In the genomic region with DNA sequence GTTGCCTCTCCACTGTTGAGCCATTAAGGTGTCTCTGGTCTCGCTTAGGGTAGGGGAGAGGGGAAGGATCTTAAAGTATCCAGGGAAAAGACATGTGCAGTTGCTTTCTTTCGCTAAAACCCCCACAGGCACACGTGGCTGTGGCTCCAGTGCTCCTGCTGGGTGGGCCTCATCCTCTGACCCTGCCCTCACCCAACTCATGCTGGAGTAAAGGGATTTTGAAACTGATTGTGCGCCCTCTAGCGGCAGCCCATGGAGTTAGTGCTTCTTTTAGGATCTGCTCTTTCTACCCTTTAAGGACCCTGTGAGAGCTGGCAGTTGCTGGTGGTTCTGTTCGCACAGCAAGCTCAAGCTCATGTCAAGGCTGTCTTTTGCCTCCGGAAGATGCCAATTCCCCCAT, we compare ENCODE assay signal across 9 mouse cellular contexts. TPM values are rescaled to one million over a fixed set of nuclear protein-coding genes. Genes with fewer than 3 reads are reported as not detected.
DNase-seq lines count a peak whose midpoint lies in the region; ATAC-seq and TF ChIP-seq lines count a peak whose summit lies in the region.
"Had no signal": no experiment of that assay in that cellular context is flagged by ENCODE, and none has a peak within 500 bp of the region (broad histone marks: within the 10 kb centered on the region; RNA-seq: fewer than 3 reads in every experiment).

No protein-coding gene starts in this region.

- H3K27me3 ChIP-seq in hindbrain, embryonic 10.5 days (ENCODE audit: insufficient read depth, poor library complexity, severe bottlenecking): peaks cover 45% of the 10 kb centered on the region
- peaks cover 27% of the 10 kb centered on the region for H3K27me3 ChIP-seq in hindbrain, embryonic 12.5 days
- no peaks in the 10 kb centered on the region for H3K27me3 ChIP-seq in embryonic facial prominence, embryonic 14.5 days (replicated peaks; ENCODE audit: control insufficient read depth, insufficient read depth, low read length)
- H3K27me3 ChIP-seq in liver, postnatal 0 days (ENCODE audit: insufficient read depth, low read length): no peaks in the 10 kb centered on the region

- H3K4me2 ChIP-seq in hindbrain, embryonic 12.5 days (replicated peaks): no peak overlapping the region
- H3K4me2 ChIP-seq in embryonic facial prominence, embryonic 14.5 days (ENCODE audit: low read depth, low read length): no peak overlapping the region
- no peak overlapping the region for H3K4me2 ChIP-seq in liver, postnatal 0 days (ENCODE audit: low read depth, low read length)

- H3K27ac ChIP-seq in hindbrain, embryonic 10.5 days: no peak overlapping the region
- H3K27ac ChIP-seq in hindbrain, embryonic 12.5 days: no peak overlapping the region
- H3K27ac ChIP-seq in embryonic facial prominence, embryonic 14.5 days (replicated peaks; ENCODE audit: low read depth, low read length): no peak overlapping the region
- no peak overlapping the region for H3K27ac ChIP-seq in liver, postnatal 0 days (ENCODE audit: low read depth)

- peaks cover 67% of the 10 kb centered on the region for H3K36me3 ChIP-seq in hindbrain, embryonic 10.5 days
- H3K36me3 ChIP-seq in hindbrain, embryonic 12.5 days: peaks cover 59% of the 10 kb centered on the region
- H3K36me3 ChIP-seq in embryonic facial prominence, embryonic 14.5 days (ENCODE audit: control insufficient read depth, insufficient read depth, low read length): peaks cover 52% of the 10 kb centered on the region
- H3K36me3 ChIP-seq in liver, postnatal 0 days (replicated peaks; ENCODE audit: insufficient read depth, low read length): peaks cover 65% of the 10 kb centered on the region

- no peak overlapping the region for H3K9ac ChIP-seq in hindbrain, embryonic 12.5 days
- no peak overlapping the region for H3K9ac ChIP-seq in embryonic facial prominence, embryonic 14.5 days (ENCODE audit: low read depth, low read length)
- H3K9ac ChIP-seq in liver, postnatal 0 days (replicated peaks): no peak overlapping the region

- no peak overlapping the region for H3K4me3 ChIP-seq in hindbrain, embryonic 10.5 days
- H3K4me3 ChIP-seq in hindbrain, embryonic 12.5 days: no peak overlapping the region
- no peak overlapping the region for H3K4me3 ChIP-seq in embryonic facial prominence, embryonic 14.5 days (ENCODE audit: low read depth, low read length)
- H3K4me3 ChIP-seq in liver, postnatal 0 days (ENCODE audit: low read depth, low read length): no peak overlapping the region

- peaks cover 42% of the 10 kb centered on the region for H3K4me1 ChIP-seq in hindbrain, embryonic 10.5 days (replicated peaks)
- H3K4me1 ChIP-seq in hindbrain, embryonic 12.5 days: peaks cover 16% of the 10 kb centered on the region
- no peaks in the 10 kb centered on the region for H3K4me1 ChIP-seq in embryonic facial prominence, embryonic 14.5 days (ENCODE audit: control insufficient read depth, insufficient read depth, low read length)
- no peaks in the 10 kb centered on the region for H3K4me1 ChIP-seq in liver, postnatal 0 days (ENCODE audit: insufficient read depth)

- WGBS in hindbrain, embryonic 10.5 days: 13% methylated on average over 7 of the region's 7 CpGs
- WGBS in hindbrain, embryonic 12.5 days: 14% methylated on average over 7 of the region's 7 CpGs
- 21% methylated on average over 7 of the region's 7 CpGs for WGBS in embryonic facial prominence, embryonic 14.5 days
- WGBS in liver, postnatal 0 days (ENCODE audit: insufficient replicate concordance): 28% methylated on average over 7 of the region's 7 CpGs

- no peak for TF ChIP-seq EP300 in liver, postnatal 0 days (IDR thresholded peaks at IDR 0.05; ENCODE audit: low read depth)

- ATAC-seq in hindbrain, embryonic 12.5 days (ENCODE audit: low FRiP score): no peak
- no peak for ATAC-seq in embryonic facial prominence, embryonic 14.5 days (ENCODE audit: low read depth)
- ATAC-seq in liver, postnatal 0 days: no peak

- DNase-seq in hindbrain, embryonic 10.5 days (ENCODE audit: low spot score): peak; percentile 79
- DNase-seq in CD8-positive naive resting alpha-beta T cell, adult 2 months (ENCODE audit: low read depth in 2 of 2, low spot score in 2 of 2): peak; percentile 57 to 63
- peak; percentile 68 for DNase-seq in adrenal gland, postnatal 10 days
- DNase-seq in embryonic facial prominence, embryonic 14.5 days (ENCODE audit: low spot score): peak; percentile 65
- peak; percentile 76 for DNase-seq in liver, postnatal 0 days
- peak; percentile 75 to 81 for DNase-seq in right cerebral cortex, adult 2 months (ENCODE audit: low spot score in 2 of 2)
- DNase-seq in urinary bladder, postnatal 36 days (ENCODE audit: low spot score in 2 of 2): no peak

- H3K9me3 ChIP-seq in hindbrain, embryonic 10.5 days: no peaks in the 10 kb centered on the region
- no peaks in the 10 kb centered on the region for H3K9me3 ChIP-seq in hindbrain, embryonic 12.5 days (replicated peaks)
- no peaks in the 10 kb centered on the region for H3K9me3 ChIP-seq in embryonic facial prominence, embryonic 14.5 days (ENCODE audit: control insufficient read depth, low read length)
- no peaks in the 10 kb centered on the region for H3K9me3 ChIP-seq in liver, postnatal 0 days (ENCODE audit: low read length)

- TF ChIP-seq CTCF in liver, postnatal 0 days (IDR thresholded peaks at IDR 0.05; ENCODE audit: low read depth): peak; percentile 85

RNA-seq across cellular contexts. Expression of gene Gm10277, which starts 35.2 kb away (rescaled TPM):
- 1.5 and 2.0 TPM in 2 replicates for polyA plus RNA-seq in hindbrain, embryonic 10.5 days (2016; fragmentation: Nextera tagmentation; extraction: Ambion mirVana)
- 2.7 and 2.9 TPM in 2 replicates for polyA plus RNA-seq in hindbrain, embryonic 12.5 days (2016; fragmentation: Nextera tagmentation; extraction: Ambion mirVana)
- total RNA-seq in adrenal gland, postnatal 10 days (2021): not detected
- 0.26 and 0.46 TPM in 2 replicates for polyA plus RNA-seq in embryonic facial prominence, embryonic 14.5 days (2014; fragmentation: Nextera tagmentation; extraction: Ambion mirVana)
- polyA plus RNA-seq in liver, postnatal 0 days (2015; fragmentation: Nextera tagmentation; extraction: Ambion mirVana): 0.12 and 0.31 TPM in 2 replicates
- total RNA-seq: gastrocnemius, postnatal 36 days had no signal

RNA-seq across cellular contexts. Expression of gene Myo18a, which starts 59.7 kb away (rescaled TPM):
- polyA plus RNA-seq in hindbrain, embryonic 10.5 days (2016; fragmentation: Nextera tagmentation; extraction: Ambion mirVana): 29.7 and 32.9 TPM in 2 replicates
- 55.9 and 58.9 TPM in 2 replicates for polyA plus RNA-seq in hindbrain, embryonic 12.5 days (2016; fragmentation: Nextera tagmentation; extraction: Ambion mirVana)
- 10 to 100 TPM; 53.9 to 80.1 TPM for total RNA-seq in adrenal gland, postnatal 10 days (2021)
- 39.8 and 44.1 TPM in 2 replicates for polyA plus RNA-seq in embryonic facial prominence, embryonic 14.5 days (2014; fragmentation: Nextera tagmentation; extraction: Ambion mirVana)
- 10.4 and 10.5 TPM in 2 replicates for polyA plus RNA-seq in liver, postnatal 0 days (2015; fragmentation: Nextera tagmentation; extraction: Ambion mirVana)

Comparison
In these comparisons a context has a peak if more than half of its experiments do, and no peak if none do; other contexts are left out.
1. DNase-seq: peak in hindbrain, embryonic 10.5 days (single experiment), CD8-positive naive resting alpha-beta T cell, adult 2 months (2 of 2), adrenal gland, postnatal 10 days (single experiment), embryonic facial prominence, embryonic 14.5 days (single experiment), liver, postnatal 0 days (single experiment) and right cerebral cortex, adult 2 months (2 of 2); none in urinary bladder, postnatal 36 days (0 of 2).